Mouse (Mus musculus): ENCODE data around the gene Ccdc8. TPM values are rescaled to one million over a fixed set of nuclear protein-coding genes. Genes with fewer than 3 reads are reported as not detected.

Ccdc8 gene
- total RNA-seq, 2 experiments from 2014 or later: 3.0 to 3.1 TPM

DNA sequence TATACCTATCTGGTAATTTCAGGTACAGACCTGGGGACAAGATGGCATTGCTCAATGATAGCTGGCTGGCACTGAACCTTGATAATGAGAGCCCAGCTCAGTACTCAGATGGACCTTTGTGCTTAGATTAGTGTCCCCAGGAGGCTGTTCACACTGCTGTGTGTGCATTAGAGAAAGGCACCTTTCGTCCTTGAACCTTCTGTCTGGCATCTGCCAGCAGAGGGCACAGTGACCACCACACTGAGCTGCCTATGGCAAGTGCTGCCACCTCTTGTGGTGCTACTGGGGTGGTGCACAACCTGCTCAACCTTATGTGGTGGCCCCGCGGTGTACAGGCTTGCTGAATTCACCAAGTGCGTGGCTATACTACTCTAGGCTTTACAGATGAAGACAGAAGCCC, 14.8 kb downstream of the Ccdc8 start:
- DNase-seq (ENCODE audit: low spot score in 2 of 2): no peak

DNA sequence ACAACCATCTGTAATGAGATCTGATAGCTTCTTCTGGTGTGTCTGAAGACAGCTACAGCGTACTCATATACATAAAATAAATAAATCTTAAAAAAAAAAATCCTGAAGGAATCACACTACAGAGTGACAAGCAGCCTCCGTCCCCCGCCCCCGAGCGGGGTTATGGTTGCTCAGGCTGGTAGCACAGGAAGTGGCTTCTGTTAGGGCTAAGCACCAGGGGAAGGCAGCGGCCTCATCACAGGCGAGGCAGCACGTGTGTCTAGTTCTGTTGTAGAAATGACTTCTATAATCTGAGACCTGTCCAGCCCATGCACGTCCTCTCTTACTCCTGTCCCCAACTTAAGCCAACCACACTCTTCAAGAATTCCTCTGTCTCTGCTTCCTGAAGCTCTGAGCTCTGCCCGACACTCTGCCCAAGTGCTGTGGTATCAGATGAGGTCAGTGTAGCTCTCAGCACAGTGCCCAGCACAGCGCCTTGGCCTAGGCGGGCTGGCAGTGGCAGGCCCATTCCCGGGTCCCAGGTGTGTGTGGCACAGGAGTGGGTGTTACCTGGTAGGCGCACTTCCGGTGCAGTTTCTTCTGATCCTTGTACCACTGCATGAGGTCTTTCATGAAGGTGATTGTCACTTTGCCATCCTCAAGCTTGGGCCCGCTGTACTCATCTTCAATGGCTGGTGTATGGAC, 17.0 kb downstream of the Ccdc8 start:
- no peak for DNase-seq (ENCODE audit: low spot score in 2 of 2)

DNA sequence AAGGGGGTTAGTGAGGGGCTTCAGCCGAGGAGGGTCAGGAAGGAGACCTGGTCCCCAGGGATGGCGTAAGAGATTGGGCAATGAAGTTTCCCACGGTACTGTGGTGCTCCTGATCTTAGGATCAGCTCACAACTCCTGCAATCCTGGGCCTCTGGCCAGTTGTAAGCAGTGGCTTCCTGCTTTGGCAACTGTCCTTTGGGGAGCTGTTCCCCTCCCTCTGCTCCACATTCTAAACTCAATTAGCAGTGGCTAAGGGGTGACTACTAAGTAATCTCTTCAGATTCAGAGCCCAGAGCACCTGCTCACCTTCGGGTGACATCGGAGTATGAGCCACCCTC, 17.5 kb downstream of the Ccdc8 start:
- no peak for DNase-seq (ENCODE audit: low spot score in 2 of 2)

DNA sequence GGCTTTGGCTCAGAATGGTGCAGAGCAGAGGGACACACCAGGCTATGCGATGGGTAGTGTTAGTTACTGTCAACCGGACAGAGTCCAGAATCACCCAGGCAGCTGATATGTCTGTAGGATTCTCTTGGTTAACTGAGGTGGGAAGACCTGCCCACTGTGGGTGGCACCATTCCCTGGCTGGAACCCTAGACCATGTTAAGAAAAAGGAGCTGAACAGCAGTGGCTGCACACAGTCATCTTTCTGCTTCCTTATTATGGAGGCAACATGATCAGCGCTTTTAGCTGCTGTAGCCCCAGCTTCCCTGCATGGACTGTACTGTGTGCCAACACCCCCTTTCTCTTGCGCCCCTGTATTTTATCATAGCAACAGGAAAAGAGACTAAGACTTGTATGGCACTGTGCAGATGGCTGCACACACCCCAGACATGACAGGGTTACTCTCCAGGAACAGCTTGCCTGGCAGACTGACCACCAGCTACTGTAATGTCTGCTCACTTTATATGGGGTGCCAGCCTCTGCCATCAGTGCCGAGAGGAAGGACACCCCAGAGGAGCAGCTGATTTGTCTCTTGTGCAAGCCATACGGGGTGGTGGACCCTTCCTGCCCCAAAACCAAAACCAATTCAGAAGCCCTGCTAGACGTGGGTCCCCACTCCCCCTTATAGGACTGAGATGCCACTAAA, 19.5 kb downstream of the Ccdc8 start:
- DNase-seq (ENCODE audit: low spot score in 2 of 2): no peak

DNA sequence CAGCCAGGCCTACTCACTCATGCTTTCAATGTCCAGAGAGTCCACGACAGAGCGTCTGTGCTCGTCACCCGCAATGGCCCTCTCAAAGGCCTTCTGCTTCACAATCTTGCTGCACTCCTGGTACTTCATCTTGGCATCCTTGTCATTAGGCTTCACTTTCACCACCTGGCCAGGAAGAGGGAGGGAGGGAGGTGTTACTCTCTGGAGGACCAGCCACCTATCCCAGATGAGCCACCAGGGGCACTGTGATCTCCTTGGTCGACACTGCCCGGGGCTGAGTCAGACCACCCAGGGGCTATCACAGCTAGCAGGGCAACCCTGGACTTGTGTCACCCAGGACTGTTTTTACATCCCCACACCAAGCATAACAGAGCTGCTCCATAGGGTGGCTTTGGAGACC, 22.9 kb downstream of the Ccdc8 start:
- no peak for DNase-seq (ENCODE audit: low spot score in 2 of 2)

DNA sequence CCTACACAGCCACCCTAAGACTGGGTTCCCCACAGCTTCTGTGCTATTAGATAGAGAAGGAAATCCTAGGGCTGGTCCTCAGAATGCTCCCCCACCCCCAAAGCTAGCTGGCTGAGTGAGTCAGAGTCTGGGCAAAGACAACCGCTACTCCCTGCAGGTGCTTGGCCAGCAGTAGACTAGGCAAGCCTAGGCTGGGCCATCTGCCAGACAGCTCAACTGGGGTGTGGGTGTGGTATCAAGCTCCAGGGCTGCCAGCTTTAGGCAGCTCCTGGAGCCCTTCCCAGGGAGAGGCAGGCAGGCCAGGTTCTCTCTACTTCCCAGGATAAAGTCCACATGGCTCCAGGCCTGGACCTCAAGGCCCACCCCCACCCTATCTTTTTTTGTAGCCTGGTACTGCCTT, 24.5 kb downstream of the Ccdc8 start:
- DNase-seq (ENCODE audit: low spot score in 2 of 2): peak; percentile 83 to 94

DNA sequence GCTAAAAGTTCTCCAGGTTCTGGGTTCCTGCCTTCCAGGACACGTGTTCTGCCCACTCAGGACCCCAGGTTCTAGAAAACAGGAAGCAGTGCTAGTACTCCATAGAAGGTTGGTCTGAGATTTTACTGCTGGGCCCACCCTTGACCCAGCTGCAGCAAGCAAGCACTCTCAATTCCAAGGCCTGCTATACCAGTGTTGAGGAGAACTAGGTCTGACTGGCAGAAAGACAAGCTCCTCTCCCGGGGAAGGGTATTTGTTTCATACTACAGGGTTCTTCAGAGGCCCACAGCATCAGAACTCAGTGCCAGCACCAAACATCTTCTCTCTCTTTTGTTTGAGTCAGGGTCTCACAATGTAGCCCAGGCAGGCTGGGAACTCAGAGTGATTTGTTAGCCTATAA, 25.4 kb downstream of the Ccdc8 start:
- no peak for DNase-seq (ENCODE audit: low spot score in 2 of 2)

DNA sequence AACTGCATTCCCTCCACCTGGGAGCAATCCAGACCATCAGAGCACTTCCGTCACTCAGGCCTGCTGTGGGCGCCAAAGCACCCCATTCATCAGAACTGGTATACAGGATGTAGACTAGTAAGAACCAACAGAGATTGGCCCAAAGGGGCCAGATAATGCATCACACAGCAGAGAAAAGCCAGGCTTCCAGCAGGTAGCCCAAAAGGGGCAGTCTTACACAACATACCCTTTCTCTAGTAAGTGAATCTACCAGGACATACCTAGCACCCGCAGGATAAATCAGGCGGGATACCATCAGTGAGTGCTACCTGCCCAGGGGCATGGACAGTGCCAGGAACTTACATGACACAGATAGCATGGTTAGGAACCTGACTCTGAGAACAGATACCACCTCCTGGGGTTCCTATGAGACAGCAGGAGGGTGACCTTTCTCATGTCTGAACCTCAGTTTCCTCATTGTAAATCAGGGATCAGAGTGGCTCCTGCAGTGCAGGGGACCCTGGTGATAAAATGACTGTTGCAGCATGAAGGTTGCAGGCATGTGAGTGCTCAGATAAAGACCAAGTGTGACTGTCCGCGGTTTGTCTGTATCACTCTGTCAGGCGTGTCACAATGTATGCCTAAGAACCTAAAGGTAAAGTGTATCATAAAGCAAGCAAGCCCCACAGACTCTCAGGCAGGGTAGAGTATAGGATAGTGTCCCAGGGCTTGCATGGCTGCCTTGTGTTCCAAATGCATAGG, 27.1 kb downstream of the Ccdc8 start:
- DNase-seq (ENCODE audit: low spot score in 2 of 2): no peak

DNA sequence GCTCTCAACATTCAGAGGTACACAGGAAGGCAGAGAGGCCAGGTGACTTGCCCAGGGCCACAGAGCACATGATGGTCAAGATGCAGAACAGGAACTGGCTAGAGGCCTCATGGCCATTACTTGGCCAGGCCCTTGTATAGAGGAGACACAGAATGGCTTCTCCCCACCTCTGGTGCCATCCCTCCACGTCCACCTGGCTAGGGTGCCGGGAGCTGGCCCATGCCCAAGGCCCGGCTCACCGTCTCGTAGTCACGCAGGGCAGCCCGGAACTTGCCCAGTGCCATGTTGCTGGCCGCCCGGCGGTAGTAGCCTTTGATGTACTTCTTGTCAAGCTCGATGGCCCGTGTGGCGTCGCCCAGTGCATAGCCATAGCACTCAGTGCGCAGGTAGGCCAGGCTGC, 29.7 kb downstream of the Ccdc8 start:
- no peak for DNase-seq (ENCODE audit: low spot score in 2 of 2)

DNA sequence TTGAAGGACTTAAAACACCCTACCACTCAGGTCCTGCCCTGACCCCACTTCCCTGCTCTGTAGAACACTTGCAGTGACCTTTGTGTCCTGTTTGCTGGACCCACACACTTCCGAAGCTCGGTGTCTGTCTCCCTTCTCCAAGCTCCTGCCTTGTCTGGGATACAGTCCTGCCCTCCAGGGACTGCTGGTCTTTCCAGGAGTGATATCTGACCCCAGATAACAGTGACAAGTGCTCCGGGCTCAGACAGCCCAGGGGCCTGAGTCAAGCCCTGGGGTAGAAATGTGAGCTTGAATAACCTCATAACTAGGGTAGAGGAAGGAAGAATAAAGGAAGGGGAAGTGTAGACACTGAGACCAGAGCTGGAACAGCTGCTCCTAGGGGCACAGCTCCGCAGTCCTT, 31.2 kb downstream of the Ccdc8 start:
- DNase-seq (ENCODE audit: low spot score in 2 of 2): no peak

DNA sequence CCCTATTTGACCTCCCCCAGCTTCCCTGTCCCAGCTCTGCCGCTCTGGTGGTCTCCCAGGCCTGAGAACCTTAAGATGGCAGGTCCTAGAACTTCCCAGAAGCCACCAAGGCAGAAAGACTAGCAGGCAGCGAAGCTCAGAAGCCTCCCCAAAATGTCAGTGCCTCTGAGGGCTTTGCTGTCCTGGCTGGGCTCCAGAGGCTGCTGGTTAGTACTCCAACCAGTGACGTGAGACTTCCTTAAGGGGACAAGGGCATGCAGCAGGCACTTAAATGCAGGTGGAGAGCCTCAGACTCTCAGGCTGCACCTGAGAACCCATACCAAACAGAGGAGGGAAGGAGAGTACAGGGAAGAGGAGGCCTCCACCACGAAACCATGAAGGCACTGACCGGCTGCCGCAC, 31.6 kb downstream of the Ccdc8 start:
- DNase-seq (ENCODE audit: low spot score in 2 of 2): no peak

DNA sequence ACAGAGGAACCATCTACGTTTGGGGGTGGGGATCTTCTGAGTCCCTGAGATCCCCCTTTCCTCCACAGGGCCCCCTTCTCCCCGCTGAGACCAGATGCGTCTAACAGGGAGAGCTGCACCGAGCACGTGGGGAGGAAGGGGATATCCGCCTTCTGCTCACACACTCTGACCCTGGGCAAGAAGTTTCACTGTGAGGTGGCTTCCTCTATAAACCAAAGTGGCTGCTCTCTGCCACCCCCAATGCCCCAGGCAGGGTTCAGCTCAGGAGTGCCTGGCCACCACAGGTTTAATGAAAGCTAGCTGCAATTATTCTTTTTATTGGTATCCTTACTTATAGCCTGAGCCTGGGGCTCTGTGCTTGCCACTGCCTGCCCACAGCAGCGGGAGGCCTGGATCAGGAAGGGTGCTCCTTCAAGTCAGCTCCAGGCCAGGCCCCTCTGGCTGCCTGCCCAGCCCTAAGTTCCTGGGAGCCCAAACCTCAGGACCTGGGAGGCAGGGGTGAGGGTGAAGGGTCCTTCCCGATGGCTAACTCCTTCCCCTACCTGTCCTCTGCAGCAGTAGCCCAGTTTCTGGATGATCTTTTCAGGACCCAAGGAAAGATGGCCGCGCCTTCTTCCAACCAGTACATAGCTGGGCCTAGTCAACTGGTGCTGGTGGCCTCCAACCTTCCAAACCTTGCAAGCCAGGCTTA, 32.5 kb downstream of the Ccdc8 start:
- no peak for DNase-seq (ENCODE audit: low spot score in 2 of 2)

DNA sequence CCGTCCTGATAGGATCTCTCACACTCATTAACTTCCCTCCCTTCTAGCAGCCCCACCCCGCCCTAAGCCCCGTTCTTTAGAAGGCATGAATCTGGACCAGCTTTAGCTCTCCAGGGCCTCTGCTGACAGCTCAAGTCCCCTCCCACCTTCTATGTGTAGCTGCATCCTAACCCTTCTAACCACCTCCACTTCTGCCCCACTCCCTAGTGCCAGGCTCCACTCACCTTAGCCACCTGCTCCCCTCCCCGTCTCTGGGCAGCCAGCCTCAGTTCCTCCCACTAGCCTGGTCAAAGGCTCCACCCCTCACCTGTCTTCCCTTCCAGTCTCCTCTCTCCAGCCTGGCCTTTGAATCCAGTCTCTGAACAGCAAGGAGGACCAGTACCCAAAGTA, 33.0 kb downstream of the Ccdc8 start:
- no peak for DNase-seq (ENCODE audit: low spot score in 2 of 2)

DNA sequence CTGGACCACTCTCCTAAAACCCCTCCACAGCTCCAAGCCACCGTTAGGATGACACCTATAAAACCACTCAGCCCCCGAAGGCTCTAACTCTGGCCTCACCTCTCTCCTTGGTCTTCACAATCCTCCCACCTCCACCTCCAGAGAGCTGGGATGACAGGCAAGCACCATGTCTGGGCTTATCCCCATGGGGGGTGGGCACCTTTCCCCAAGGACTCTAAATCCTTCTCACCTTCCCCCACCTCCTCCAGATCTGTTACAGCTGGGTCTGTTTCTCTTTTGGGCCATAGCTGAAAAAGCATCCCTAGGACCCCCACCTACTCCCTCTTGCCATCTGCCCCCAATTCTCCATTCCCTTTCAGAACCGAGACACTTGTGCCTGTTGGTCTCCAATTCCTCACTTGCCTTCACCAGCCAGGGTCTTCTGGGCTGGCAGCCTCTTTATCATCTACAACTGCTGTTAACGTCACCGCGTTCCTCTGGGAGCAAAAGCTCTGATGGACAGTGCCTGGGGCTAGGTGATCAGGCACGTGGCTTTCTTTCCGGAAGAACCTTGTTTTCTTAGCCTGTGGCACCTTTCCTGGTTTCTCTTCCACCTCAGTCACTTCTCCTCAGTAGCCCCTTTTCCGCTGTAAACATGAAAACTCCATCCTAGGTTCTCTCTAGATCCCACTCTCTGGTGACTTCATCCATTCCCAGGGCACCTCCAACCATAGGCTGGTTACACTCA, 33.6 kb downstream of the Ccdc8 start:
- DNase-seq (ENCODE audit: low spot score in 2 of 2): no peak

DNA sequence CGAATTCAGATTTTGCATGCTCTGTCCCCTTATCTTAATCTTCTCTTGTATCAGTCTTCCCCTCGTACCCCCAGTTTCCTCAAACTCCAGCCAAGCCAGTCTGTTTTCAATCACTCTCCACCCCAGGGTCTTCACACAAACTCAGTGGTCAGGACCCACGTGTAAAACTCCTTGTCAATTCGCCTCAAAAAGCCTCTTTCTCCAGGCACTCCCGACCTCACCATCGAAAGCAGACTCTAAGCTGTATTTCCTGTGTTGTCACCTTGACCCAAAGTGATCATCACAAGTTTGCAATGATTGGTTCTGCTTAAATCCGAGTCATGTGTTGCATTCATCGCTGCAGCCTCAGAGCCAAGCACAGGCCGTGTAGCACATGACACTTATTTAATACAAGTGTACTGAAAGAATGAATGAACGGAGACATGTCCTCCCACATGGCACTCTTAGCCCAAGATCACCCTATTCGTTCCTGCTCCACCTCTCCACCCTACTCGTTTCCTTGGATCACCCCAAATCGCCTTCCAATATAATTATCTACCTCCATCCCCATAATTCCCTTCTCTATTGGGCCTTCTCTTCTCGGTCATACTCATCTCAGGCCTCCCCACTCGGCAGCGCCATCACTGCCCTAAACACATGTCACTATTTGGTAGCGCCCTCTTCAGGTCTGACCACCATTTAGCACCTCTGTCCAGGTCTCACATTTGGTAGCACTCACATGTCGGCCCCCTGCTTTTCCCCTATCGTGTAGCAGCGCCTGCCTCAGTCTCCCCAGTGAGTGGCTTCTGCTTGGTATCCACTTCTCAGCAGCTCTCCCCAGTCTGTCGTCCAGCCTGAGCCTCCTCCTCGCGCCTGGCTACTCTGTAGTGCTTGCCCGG, 34.4 kb downstream of the Ccdc8 start:
- peak in 1 of 2 experiments; percentile 77 for DNase-seq (ENCODE audit: low spot score in 2 of 2)

DNA sequence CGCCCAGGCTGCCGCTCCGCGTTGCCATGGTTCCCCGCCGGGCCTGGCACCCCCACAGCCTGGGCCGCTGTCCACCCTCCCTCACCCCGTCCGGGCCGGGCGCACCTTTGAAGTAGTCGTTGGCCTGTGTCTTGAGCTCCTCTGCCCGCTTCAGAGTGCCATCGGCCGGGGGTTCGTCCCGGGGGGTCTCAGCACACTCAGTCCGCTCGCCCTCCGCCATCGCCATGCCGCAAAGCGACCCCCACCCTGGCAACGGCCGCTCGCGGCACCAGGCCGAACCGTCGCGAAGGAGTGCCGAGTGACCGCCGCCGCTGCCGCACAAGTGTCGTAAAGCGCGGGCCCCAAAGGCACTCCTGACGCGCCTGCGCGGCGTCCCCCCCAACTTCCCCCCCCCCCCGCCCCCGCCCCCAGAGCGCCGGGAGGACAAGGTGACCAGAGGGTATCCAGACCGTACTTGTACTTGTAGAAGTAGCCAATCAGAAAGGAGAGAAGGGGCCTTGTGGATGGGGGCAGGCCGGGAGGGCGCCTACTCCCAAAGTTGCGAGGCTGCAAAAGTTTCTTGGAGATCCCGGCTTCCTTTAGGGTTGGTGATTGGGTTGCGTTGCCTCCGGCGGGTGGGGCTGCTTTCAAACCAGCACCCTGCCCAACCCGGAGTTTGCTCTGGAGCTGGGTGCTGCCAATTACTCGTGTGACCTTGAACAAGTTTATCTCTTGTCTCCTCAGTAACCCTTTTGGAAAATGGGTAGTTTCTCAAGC, 35.3 kb downstream of the Ccdc8 start, which contains the start of gene Ppp5c:
TSS of gene Ppp5c (minus strand) at position 337 of the 756 bp plus-strand sequence.
- DNase-seq (ENCODE audit: low spot score in 2 of 2): peak; percentile 90 to 92

DNA sequence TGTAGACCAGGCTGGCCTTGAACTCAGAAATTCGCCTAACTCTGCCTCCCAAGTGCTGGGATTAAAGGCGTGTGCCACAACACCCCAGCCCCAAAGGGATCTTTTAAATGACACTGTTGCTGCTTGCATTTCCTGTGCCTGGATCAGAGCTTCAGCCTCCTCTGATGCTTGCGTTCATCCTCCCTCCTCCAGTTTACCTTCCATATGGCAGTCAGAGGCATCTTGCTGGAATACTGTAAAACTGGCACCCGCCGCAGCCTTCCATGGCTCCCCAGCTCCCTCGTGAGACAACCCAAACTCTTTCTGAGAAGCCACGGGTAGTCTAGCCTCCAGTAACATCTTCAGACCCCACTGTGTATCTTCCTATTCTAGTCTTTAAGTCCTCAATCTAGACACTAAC, 36.4 kb downstream of the Ccdc8 start:
- DNase-seq (ENCODE audit: low spot score in 2 of 2): peak in 1 of 2 experiments; percentile 39

DNA sequence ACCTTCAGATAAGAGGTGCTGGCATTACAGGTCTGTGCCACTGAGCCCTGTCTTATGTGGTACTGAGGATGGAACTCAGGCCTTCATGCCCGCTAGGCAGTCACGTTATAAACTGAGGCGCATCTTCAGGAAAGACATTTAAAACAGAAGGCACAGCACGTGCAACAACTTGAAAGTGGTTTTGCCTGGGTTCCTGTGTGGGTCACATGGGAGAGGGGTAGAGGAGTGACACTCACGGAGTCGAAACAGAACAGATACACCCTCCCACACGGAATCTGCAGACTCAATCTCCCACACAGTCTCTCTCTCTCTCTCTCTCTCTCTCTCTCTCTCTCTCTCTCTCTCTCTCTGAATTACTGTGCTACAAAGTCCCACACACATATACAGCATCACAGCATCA, 37.7 kb downstream of the Ccdc8 start:
- DNase-seq (ENCODE audit: low spot score in 2 of 2): no peak

DNA sequence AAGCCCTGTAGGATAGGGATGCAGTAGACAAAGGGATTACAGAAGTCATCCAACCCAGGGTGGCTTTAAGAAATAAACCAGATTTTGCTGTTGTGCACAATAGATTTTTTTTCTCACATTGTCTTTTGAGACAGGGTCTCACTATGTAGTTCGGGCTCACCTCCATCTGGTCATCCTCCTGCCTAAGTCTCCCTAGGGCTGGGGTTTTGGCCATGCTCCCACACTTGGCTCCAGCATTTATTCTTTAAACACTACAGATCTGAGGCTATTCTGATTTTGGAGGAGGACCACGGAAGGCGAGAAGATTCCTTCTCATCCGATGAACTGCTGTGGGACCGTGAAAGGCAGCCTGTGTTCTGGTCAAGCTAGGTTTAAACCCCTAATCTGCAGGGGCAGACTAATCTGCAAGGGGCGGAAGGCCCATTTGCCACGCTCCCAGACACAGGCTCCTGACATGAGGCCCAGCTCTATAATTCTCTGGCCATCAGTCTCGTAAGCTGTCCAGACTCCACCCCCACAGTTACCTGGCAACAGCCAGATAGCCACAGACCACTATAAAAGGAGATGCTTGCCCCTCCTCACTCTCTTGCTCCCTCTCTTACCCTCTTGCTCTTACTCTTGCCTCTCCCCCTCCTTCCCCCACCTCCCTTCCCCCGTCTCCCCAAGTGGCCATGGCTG, 45.6 kb downstream of the Ccdc8 start:
- no peak for DNase-seq (ENCODE audit: low spot score in 2 of 2)

All from layer of hippocampus, postnatal 14 days (tissue).